Mouse (Mus musculus) retina, adult 2 months (tissue): ENCODE measurements at regions not wholly inside any gene's neighbourhood (a gene's known extent, or its start where the extent isn't known, plus 50 kb on each side); places are given as distances from the start of the nearest gene placed in this dataset.

ENCODE experiments used
- DNase-seq: peaks from one replicate; pipeline ENCODE4 v3.0.0-alpha.2; 2012; ENCODE audit warnings: low read depth, low spot score

DNA sequence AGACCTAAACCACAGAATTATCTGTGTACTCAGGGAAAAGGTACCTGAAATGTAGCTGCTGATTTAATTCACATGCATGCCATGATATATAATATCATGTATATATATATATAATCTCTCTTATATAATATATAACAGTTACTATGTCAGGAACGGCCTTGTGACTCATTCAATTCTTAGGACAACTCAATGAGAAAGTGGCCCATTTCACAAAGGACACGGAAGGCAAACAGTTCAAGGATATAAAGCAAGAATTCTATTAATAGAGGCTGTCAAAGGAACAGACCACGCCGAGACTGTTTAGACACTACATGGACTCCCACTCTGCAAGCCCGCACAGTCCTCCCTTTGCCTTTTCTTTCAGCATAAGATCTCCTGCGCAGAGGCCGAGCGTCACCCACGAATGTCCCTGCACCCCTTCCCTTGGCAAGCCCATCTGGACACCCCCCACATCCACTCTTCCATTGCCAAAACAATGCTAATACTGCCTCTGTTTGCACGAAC, 148.0 kb upstream of the Klf14 start:
- DNase-seq: no peak

DNA sequence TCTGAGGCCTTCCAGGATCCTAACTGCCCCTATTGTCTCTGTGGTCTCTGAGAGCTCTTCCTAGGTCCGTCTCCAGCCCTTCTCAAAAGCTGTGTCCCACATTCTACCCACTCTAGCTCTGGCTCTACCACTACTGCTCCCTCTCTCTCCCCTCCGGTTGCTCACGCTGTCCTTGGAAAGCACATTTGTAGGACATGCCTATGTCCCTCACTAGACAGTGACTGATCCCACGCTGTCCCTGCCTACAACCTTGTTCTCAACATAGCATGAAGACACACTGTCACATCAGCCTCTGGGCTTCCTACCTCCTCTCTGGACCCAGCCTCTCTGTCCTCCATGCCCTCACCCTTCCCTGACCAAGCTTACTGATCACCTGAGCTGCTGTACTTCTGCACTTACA, 148.5 kb upstream of the Klf14 start:
- DNase-seq: no peak

DNA sequence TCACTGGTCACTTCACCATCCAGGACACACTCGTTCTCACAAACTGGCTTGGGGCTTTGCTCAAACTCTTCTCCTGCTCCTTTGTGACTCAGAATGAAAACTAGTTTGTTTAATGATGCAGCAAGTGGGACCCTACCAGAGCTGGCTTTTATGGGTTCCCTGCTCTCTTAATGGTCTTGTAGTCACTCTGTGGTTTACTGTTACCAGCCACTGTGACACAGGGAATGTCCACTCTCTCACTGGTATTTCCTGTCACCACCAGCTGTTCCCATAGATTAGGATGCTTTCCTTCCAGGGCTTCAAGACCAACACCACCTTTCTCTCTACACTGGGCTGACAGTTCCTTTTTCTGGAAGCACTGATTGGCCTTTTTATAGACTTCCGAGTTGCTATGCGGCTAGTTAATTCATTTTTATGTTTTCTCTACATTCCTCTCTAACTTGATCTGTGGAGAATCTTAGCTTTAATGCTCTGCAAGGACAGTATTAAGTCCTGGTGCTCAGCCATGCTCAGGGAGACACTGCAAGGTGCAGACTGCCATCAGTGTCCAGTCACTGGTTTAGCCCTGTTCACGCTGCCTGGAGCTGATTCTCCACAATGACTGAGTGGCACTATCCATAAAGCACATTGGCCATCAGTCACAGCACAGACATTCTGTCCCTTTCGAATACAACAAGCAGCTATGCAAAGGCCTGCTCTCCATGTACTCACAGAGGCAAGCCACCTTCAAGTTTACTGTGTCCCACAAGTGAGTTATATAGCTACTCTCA, 149.2 kb upstream of the Klf14 start:
- no peak for DNase-seq

DNA sequence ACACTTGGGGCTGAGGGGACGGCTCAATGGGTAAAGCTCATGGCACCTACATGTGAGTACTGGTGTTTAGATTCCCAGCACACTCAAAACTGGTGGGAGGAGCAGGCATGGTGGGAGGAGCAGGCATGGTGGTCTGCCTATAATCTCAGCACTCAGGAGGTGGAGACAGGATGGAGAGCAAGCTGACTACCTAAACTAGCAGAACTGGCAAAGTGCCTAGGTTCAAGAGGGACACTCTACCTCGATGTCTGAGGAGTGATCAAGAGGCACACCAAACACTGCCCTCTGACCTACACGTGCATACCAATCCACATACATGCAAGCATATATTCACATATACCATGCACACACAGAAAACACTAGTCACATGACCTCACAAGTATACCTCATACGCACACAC, 150.7 kb upstream of the Klf14 start:
- no peak for DNase-seq

DNA sequence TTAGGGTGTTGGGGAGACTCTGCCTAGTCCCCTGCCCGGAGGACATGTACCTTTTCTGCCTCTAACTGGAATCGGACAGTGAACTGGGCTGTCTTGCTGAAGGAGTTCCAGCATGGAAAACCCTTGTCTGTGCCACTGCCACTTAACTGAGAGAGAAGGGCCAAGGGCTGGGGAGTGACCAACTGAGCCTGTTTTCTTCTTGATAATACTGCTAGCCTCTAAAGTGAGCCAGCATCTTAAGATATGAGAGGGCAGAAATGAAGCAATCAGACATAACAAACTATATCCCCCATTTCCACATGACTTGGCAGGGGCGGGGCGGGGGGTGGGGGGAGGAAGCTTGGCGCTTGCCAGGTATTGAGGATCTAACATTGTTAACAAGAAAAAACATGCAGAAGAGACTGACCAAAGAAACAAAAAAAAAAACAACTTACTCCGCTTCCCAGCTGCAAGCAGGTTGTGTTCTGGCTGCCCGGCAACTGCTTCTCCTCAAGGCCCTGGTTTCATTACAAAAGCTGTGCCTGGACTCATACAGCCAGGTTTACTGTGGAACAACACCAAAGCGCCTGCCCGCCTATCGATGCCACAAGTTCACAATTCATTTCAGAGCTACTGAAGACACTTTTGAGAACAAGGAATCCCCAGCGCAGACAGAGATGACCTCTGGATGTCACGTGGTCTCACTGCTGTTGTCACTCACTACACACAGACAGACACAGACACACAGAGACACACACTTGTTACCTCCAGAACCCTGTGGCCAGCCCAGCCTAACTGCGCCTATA, 153.6 kb upstream of the Klf14 start:
- no peak for DNase-seq

DNA sequence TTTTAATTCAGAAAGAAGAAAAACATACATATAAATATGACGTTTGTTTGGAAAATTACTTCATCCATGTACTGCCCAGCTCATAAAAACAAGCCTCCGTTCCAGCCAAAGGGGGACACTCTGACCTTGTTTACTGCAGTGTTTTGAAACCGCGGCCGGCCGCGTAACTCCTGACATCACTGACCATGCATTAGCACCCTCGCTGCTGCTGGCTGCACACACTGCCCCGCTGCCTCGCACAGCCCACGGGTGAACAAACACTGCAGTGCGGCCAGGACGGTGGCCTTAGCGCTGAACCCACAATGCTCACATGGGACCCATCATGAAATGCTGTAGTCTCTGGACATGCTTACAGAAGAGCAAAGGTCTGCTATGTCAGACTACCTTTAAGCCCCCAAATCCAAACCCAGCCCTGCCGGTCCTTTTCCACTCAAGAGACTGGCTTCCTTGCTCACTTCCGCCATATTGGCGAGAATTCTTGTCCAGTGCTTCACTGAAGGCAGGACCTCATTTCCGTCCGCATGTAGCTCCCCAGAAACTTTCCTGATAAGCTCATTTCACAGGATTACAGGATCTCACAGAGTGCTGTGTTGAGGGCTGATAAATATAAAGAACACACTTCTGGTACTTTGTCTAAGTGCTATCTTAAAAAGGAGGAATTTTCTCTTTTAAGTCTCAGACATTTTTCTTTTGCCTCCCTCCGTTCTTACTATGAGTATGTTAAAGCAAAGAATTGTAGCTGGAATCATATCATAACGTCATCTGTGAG, 154.9 kb upstream of the Klf14 start:
- DNase-seq: no peak

DNA sequence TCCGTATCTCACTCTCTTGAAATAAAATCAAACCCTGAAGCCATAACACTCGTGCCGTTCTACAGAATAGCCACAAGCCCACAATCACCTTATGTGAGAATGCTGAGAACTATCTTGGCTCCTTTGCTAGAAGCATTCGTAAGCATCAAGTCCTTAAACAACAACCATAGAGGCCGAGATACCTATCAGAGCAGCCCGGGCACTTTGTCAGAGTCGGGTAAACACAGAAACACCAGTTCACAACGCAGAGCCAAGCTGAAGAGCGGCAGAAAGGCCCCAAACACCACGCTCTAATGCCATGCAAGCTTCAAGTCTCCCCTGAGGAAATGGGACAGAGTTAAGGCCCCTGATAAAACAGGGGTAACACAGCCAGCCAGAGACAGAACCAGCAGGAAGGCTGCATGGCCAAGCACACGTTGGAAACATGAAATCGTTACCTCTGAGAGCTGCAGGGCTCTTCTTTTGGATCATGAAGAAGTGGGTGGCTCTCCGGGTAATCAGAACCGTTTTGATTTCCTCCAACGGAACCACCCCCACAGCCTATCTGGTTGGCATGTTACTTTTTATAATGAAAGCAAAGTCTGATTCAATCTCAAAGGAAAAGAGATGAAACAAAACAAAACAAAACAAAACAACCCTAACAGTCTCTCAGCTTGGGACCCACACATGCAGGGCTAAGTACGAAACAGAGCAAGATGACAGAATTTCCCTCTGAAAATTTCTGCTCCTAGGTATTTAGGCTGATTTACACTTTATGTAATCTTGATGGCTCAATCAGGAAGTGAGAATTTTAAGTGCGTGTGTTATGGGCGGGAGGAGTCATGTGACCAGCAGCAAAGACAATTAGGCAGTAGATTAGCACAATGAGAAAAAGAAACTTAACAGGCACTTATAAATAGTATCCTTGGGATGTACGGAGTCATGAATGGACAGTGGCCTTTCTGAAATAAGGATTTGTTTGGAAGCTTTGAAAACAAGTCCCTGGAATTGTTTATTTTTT, 155.8 kb upstream of the Klf14 start:
- no peak for DNase-seq

DNA sequence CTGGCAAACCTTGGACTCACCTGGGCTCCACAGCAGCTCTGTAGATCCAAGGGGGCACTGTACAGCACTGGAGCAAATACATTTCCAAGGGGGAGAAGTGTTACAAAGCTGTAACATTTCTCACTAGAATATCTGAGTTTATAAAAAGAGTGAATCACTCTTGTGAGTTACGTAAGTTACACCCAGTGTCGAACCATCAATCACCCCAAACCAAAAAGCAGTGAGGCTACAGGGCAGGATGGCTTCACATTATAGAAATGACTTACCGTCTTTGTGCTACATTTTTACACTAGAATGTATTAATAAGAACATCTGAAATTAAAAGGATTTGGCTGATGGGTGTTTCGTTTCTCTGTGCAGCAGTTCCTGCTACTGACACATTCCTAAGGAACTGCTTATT, 156.7 kb upstream of the Klf14 start:
- no peak for DNase-seq

DNA sequence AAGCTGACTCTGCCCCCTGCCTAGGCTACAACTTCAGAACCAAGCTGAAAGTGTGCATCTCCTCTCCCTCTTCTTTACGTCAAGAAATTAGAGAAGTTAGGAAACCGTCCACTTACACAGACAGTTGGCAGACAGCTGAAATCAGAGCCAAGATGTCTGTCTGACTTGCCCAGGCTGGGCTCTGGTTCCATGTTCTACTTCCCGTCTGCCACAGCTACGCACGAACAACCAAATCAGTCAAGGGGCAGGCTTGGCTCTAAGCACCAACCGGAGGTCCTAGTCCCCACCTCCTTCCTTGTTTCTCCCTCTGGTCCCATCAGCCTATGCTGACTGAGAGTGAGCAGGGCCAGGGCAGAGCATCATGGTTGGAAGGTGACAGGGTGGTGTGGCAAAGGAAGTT, 157.5 kb upstream of the Klf14 start:
- DNase-seq: no peak

DNA sequence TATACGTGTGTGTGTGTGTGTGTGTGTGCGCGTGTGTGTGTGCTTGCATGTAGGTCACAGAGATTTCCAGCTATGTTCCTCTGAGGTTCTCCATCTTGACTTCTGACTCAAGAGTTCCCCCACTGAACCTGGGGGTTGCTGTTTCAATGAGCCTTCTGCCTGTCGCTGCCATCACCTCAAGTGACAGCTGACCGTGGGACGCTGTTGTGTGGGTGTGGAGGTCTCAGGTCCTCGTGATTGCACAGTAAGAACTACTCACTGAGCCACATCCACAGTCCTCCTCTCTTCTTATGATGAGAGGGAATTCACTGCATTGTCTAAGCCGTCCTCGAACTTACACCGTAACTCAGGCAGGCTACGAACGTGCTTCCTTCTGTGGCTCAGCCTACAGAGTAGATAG, 158.8 kb upstream of the Klf14 start:
- no peak for DNase-seq

DNA sequence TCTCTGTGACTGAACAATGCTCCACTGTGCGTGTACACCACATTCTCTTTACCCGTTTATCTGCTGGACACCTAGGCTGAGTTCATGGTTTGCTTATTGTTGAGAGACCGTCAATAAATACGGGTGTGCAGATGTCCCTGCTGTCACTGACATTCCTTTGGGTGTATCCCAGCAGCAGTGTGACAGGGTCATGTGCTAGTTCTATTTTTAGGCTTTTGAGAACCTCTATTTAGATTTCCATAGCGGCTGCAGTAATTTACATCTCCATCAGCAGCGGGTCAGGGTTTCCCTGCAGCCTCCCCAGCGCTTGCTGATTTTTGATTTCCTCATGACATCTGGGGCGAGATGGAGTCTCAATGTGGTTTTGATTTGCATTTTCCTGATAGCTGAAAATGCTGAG, 162.1 kb upstream of the Klf14 start:
- DNase-seq: no peak

DNA sequence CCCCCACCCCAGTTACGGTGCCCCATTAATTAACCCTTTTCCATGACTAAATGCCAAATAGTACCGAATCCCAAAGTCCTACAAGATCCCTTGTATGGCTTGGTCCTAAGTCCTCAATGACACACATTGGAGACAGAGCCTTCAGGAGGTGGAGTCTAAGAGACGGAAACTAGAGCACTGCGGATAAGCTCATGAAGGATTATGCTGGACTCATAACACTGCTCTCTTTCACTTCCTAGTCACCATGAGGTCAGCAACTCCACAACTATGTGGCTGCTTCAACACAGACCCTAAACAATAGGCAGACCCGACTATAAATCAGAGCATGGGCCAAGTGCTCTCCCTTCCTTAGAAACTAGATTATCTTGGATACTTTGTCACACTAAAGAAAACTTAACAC, 164.0 kb upstream of the Klf14 start:
- DNase-seq: no peak

DNA sequence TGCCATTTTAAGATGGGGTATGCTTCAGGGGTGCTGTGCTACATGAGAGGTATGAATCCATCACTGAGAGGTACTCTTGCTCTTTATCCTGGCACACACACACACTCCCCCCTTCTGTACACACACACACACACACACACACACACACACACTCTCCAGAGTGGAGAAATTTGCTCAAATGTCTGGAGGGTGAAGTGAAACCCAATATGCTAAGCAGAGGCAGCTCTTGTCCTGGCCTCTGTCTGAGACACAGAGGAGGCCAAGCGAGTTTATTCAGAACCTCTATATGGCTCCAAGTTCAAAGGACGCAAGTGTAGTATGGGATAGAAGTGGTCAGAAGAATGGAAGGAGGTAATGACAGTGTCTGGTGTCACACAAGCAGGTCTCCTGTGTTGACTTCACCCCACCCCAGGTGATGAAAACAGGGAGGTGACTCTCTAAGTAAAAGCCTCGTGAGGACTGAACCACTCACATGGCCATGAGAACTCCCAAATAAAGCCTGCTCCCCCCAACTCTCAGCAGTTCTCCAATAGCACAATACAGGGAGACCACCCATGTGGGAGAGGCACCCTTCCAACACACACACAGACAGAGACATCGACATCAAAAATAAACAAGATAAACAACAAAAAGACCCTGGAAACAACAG, 164.6 kb upstream of the Klf14 start:
- no peak for DNase-seq

DNA sequence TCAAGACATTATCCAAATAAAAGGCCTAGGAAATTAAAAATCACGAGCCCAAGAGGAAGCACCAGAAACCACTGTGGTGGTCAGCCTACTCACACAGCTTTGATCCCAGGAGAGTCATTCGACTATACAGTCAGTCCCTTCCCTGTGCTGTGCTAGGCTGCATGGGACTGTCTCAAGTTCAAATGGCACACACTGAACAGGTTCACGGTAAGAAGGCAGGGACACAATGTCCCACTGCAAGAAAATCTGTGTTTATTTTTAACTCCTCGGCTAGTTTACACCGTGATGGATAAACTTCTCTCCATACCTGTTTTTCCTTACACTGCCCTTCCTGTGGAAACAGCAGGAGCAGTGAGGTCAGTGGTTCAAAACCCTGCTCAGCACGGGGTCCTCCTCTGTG, 165.2 kb upstream of the Klf14 start:
- no peak for DNase-seq

DNA sequence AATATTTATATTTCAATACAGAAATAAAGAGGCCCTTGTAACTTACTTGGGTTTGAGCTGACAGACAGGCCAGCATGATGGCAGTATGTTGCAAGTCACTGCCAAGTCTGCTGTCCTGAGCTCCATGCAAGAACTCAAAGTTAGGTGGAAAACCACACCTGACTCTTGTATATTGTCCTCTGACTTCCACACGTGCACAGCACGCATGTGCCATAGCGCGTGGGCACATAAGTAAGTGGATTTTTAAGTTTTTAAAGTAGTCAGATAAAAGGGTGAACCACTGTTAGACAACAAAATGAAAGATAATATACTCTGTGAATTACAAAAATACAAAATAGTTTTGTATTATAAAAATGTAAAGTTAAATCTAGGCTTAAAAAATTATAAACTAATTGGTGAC, 166.0 kb upstream of the Klf14 start:
- DNase-seq: no peak

DNA sequence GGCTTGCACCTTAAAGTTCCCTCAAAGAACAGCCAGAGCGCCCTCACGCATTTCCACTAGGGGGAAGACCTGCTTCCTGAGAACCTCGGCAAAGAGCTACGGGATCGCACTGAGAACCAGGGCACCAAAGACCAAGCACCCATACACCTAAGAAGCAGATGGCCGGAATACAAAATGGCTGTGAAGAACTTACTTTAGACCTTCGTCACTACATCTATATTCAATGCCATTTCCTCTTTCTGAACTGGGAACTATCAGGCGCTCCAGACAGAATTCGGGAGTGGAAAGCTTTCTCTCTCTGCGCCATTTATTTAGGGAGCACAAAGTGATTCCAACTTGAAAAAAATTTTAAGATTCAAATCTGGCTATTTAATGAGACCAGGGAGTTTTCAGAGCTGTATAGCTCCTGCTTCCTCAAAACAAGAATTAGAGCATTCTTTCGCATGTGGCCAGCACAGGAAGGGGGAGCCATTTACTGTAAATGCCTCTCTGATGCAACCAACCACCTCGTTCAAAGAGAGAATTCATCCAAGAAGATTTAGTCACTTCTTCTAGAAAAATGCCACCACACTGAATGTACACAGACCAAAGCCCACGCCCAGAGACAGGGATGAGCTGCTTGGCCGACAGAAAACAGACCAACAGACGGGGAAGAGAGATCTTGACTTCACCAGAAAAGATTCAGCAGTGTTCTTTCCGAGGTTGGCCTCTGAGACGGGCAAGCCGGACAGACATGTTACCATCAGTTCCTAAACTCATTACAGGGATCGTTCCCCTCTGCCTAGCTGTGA, 166.6 kb upstream of the Klf14 start:
- no peak for DNase-seq

DNA sequence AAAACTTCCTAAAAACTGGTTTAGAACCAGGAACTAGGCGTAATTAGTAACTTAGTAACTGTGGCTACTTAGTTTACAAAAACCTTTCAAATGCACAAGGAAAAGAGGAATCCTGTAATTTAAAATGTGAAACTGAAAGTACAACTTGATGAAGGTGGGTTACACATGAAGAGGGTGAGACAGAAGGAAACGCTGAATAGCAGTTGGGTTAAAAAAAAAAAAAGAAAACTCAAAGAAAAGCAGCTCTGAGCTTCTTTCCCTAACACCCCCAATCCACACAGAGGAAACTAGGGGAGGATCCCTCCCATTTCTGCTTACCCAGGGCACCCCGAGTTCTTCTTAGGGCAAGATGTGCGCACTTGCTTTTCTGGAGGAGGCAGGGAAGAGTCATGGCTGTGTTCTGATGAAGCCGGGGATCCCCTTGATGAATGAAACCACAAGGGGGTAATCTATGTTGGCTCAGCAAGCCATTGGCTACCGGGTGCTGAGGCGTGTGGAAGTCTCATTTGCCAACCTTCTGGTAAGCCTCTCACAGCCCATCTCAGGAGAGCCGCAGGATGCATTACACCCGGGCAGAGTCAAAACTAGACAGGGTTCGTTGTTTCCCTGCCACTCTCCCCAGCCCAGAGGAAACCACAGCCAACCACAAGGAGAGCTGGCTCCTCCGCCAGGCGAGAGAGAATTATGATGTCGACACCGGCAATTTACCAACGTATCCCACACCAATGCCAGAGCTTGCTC, 167.4 kb upstream of the Klf14 start:
- DNase-seq: no peak

DNA sequence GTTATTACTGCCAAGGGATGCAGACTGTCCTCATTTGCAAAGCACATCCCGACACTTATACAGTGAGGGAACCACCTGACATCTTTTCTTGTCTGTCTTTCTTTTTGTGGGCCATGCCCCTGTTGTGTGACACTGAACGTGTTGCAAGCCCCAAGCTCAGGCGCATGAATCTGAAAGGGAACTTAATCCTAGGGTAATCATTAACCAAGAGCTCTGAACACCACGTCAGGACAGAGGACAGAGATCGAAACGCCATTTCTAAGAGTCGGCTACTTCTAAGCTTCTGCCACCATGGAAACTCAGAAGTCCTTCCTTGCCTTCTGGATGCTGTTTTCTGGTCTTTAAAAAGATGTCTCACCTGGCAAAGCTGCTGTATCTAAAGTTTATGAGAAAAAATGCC, 170.3 kb upstream of the Klf14 start:
- no peak for DNase-seq

DNA sequence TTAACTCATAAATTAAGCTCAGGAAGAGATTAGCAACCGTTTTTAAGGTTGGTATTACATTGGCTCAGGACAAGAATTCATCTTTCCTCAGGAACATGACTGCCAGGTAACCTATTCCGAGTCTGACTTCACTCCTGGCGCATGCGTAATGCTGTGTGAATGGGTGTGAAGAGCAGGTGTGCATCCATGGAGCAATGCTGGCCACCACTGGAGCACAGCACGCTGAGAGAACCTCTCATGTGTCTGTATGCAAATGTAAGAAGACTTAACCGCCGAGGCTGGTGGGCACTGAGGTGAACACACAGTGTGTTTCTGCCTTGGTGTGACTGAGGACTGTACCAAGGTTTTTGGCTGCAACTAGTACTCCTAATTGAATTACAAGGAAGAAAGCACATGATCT, 171.1 kb upstream of the Klf14 start:
- no peak for DNase-seq
